Mouse (Mus musculus): ENCODE data around the gene Gm30191.

- TF ChIP-seq USF1 (IDR thresholded peaks at IDR 0.05; ENCODE audit: low read depth) (no peak), CEBPB (IDR thresholded peaks at IDR 0.05; ENCODE audit: insufficient read depth, poor library complexity, severe bottlenecking) (no peak), POLR2A (IDR thresholded peaks at IDR 0.05; ENCODE audit: insufficient read length, low read depth) (no peak), MYOG (IDR thresholded peaks at IDR 0.05; ENCODE audit: control insufficient read depth in 1 of 3, insufficient read depth in 1 of 3, insufficient read length in 2 of 3, low read depth in 2 of 3) (no peak), TCF3 (IDR thresholded peaks at IDR 0.05; ENCODE audit: insufficient read length, low read depth) (no peak), E2F4 (IDR thresholded peaks at IDR 0.05; ENCODE audit: insufficient read depth) (no peak), TCF12 (IDR thresholded peaks at IDR 0.05; ENCODE audit: insufficient read depth, poor library complexity, severe bottlenecking) (no peak), MAX (IDR thresholded peaks at IDR 0.05; ENCODE audit: low read depth) (no peak)
Observed at GRCm38 (mm10) chr4:134249651-134250050, 2.9 kb downstream of the Gm30191 start.

All from myocyte (in vitro differentiated cells).